ENCODE assay signal across 16 mouse cellular contexts in the genomic region with DNA sequence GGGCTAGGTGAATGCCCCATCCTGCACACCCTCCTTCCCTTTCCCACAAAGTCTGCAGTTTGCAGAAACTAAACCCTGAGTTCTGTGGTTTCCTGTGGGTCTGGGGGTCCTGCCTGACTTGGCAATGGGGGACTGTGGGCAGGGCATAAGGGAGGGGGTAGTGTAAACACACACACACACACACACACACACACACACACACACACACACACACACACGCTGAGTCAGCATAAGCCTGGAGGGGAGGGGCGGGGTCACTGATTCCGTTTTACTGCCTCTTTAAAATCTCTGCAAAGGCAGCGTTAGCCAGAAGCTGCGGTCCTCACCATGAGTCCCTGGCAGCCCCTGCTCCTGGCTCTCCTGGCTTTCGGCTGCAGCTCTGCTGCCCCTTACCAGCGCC. TPM values are rescaled to one million over a fixed set of nuclear protein-coding genes. Genes with fewer than 3 reads are reported as not detected.
A peak's percentile ranks its signal among the peaks of the same experiment; 100 is the strongest.
DNase-seq lines count a peak whose midpoint lies in the region; ATAC-seq and TF ChIP-seq lines count a peak whose summit lies in the region.
"Had no signal": no experiment of that assay in that cellular context is flagged by ENCODE, and none has a peak within 500 bp of the region (broad histone marks: within the 10 kb centered on the region; RNA-seq: fewer than 3 reads in every experiment).

No protein-coding gene starts in this region.

- H3K9ac ChIP-seq in embryonic facial prominence, embryonic 12.5 days, result no peak overlapping the region
- peak overlapping the region; percentile 51; the same call in 1 of the 2 replicates for H3K9ac ChIP-seq in midbrain, embryonic 13.5 days (replicated peaks)
- H3K9ac ChIP-seq in forebrain, embryonic 15.5 days (replicated peaks), result no peak overlapping the region

- H3K4me2 ChIP-seq in embryonic facial prominence, embryonic 12.5 days (replicated peaks), result peak overlapping the region; percentile 30
- no peak overlapping the region for H3K4me2 ChIP-seq in midbrain, embryonic 13.5 days (replicated peaks)
- H3K4me2 ChIP-seq in forebrain, embryonic 15.5 days (replicated peaks), result no peak overlapping the region
- H3K4me2 ChIP-seq: midbrain, embryonic 11.5 days had no signal

- no peaks in the 10 kb centered on the region for H3K36me3 ChIP-seq in embryonic facial prominence, embryonic 12.5 days
- no peaks in the 10 kb centered on the region for H3K36me3 ChIP-seq in embryonic facial prominence, embryonic 10.5 days (replicated peaks)
- no peaks in the 10 kb centered on the region for H3K36me3 ChIP-seq in midbrain, embryonic 13.5 days
- no peaks in the 10 kb centered on the region for H3K36me3 ChIP-seq in midbrain, embryonic 10.5 days
- H3K36me3 ChIP-seq in small intestine, adult 2 months (ENCODE audit: control insufficient read depth, insufficient read depth, low read length), result no peaks in the 10 kb centered on the region
- H3K36me3 ChIP-seq in forebrain, embryonic 15.5 days, result no peaks in the 10 kb centered on the region

- H3K4me3 ChIP-seq in embryonic facial prominence, embryonic 12.5 days, result no peak overlapping the region
- no peak overlapping the region for H3K4me3 ChIP-seq in embryonic facial prominence, embryonic 10.5 days
- no peak overlapping the region for H3K4me3 ChIP-seq in midbrain, embryonic 13.5 days (replicated peaks)
- H3K4me3 ChIP-seq in midbrain, embryonic 10.5 days, result no peak overlapping the region
- H3K4me3 ChIP-seq in small intestine, adult 2 months (ENCODE audit: low read depth, low read length), result peak overlapping the region; percentile 43
- no peak overlapping the region for H3K4me3 ChIP-seq in forebrain, embryonic 15.5 days

- H3K4me1 ChIP-seq in embryonic facial prominence, embryonic 12.5 days, result peaks cover 19% of the 10 kb centered on the region
- peaks cover 34% of the 10 kb centered on the region for H3K4me1 ChIP-seq in embryonic facial prominence, embryonic 10.5 days
- peaks cover 19% of the 10 kb centered on the region for H3K4me1 ChIP-seq in midbrain, embryonic 13.5 days (replicated peaks)
- H3K4me1 ChIP-seq in midbrain, embryonic 10.5 days, result peaks cover 36% of the 10 kb centered on the region
- no peaks in the 10 kb centered on the region; the same call in 1 of the 2 replicates for H3K4me1 ChIP-seq in small intestine, adult 2 months (ENCODE audit: control insufficient read depth, insufficient read depth, insufficient read length, low read length)
- peaks cover 8% of the 10 kb centered on the region for H3K4me1 ChIP-seq in forebrain, embryonic 15.5 days

- no peak for ATAC-seq in embryonic facial prominence, embryonic 12.5 days (ENCODE audit: insufficient number of reproducible peaks, insufficient read depth, low FRiP score, low TSS enrichment)
- 0 out of 2 replicates have a peak, but pooled peaks have one; percentile 18 for ATAC-seq in midbrain, embryonic 13.5 days
- peak; percentile 29 to 39 for ATAC-seq in hematopoietic stem cell, adult 5-6 weeks (replicated peaks in 1 of 2; ENCODE audit: insufficient read depth in 1 of 2, low FRiP score in 2 of 2, low TSS enrichment in 1 of 2, low read depth in 1 of 2, poor library complexity in 2 of 2, severe bottlenecking in 2 of 2)
- no peak for ATAC-seq in forebrain, embryonic 15.5 days (replicated peaks)

- no peak overlapping the region for H3K27ac ChIP-seq in embryonic facial prominence, embryonic 12.5 days
- H3K27ac ChIP-seq in embryonic facial prominence, embryonic 10.5 days (replicated peaks), result no peak overlapping the region
- no peak overlapping the region for H3K27ac ChIP-seq in midbrain, embryonic 13.5 days
- H3K27ac ChIP-seq in midbrain, embryonic 10.5 days (replicated peaks), result no peak overlapping the region
- H3K27ac ChIP-seq in small intestine, adult 2 months (ENCODE audit: insufficient read depth, low read depth, low read length), result no peak overlapping the region
- no peak overlapping the region for H3K27ac ChIP-seq in forebrain, embryonic 15.5 days (replicated peaks)

- TF ChIP-seq POLR2A in small intestine, adult 2 months (IDR thresholded peaks at IDR 0.05; ENCODE audit: low read depth, low read length), result no peak

- no peak for TF ChIP-seq CTCF in small intestine, adult 2 months (IDR thresholded peaks at IDR 0.05; ENCODE audit: extremely low read depth, insufficient read length, insufficient replicate concordance, low read depth, low read length)

- H3K27me3 ChIP-seq in embryonic facial prominence, embryonic 12.5 days, result peaks cover 66% of the 10 kb centered on the region
- peaks cover 79% of the 10 kb centered on the region for H3K27me3 ChIP-seq in embryonic facial prominence, embryonic 10.5 days (replicated peaks; ENCODE audit: low read depth, poor library complexity, severe bottlenecking)
- H3K27me3 ChIP-seq in midbrain, embryonic 13.5 days, result peaks cover 76% of the 10 kb centered on the region
- peaks cover 87% of the 10 kb centered on the region for H3K27me3 ChIP-seq in midbrain, embryonic 10.5 days (ENCODE audit: low read depth, poor library complexity, severe bottlenecking)
- H3K27me3 ChIP-seq in small intestine, adult 2 months (ENCODE audit: control insufficient read depth, insufficient read depth, low read length), result peaks cover 31% of the 10 kb centered on the region
- H3K27me3 ChIP-seq in forebrain, embryonic 15.5 days, result peaks cover 61% of the 10 kb centered on the region

- no peaks in the 10 kb centered on the region for H3K9me3 ChIP-seq in embryonic facial prominence, embryonic 12.5 days
- no peaks in the 10 kb centered on the region for H3K9me3 ChIP-seq in embryonic facial prominence, embryonic 10.5 days
- H3K9me3 ChIP-seq in midbrain, embryonic 13.5 days, result no peaks in the 10 kb centered on the region
- 0 out of 2 replicates have a peak, but pooled peaks cover 3% of the 10 kb centered on the region for H3K9me3 ChIP-seq in midbrain, embryonic 10.5 days (replicated peaks)
- H3K9me3 ChIP-seq in forebrain, embryonic 15.5 days, result no peaks in the 10 kb centered on the region

- WGBS in embryonic facial prominence, embryonic 12.5 days, result 8% methylated on average over 7 of the region's 7 CpGs
- WGBS in embryonic facial prominence, embryonic 10.5 days, result 8% methylated on average over 7 of the region's 7 CpGs
- 8% methylated on average over 6 of the region's 7 CpGs for whole genome bisulfite sequencing in midbrain, embryonic 13.5 days
- 10% methylated on average over 7 of the region's 7 CpGs for WGBS in midbrain, embryonic 10.5 days
- 6% methylated on average over 7 of the region's 7 CpGs for WGBS in small intestine, adult 2 months
- WGBS in forebrain, embryonic 15.5 days, result 5% methylated on average over 7 of the region's 7 CpGs

- no peak for DNase-seq in embryonic facial prominence, embryonic 10.5 days (ENCODE audit: low spot score)
- no peak for DNase-seq in midbrain, embryonic 10.5 days (ENCODE audit: low spot score)
- no peak for DNase-seq in adrenal gland, postnatal 25 days
- DNase-seq: cerebellum, adult 11-12 months; heart, adult 18-20 months; heart, postnatal 36 days; kidney, adult 9 months; layer of hippocampus, adult 9-11 months; right cerebral cortex, postnatal 14 days; thymus, adult 2 months had no signal

RNA-seq across cellular contexts. Expression of a gene that starts 7.3 kb away (rescaled TPM):
- polyA plus RNA-seq in embryonic facial prominence, embryonic 12.5 days (2016; fragmentation: Nextera tagmentation; extraction: Ambion mirVana), result 4.5 and 4.6 TPM in 2 replicates
- 0.28 and 0.77 TPM in 2 replicates for polyA plus RNA-seq in embryonic facial prominence, embryonic 10.5 days (2016; fragmentation: Nextera tagmentation; extraction: Ambion mirVana)
- polyA plus RNA-seq in midbrain, embryonic 13.5 days (2015; fragmentation: Nextera tagmentation; extraction: Ambion mirVana), result 17.2 and 19.5 TPM in 2 replicates
- polyA plus RNA-seq in midbrain, embryonic 10.5 days (2016; fragmentation: Nextera tagmentation; extraction: Ambion mirVana), result 0.39 and 0.97 TPM in 2 replicates
- total RNA-seq in hematopoietic stem cell, adult 5-6 weeks (2017), result 15.3 and 37.5 TPM in 2 replicates
- 11.1 and 12.1 TPM in 2 replicates for polyA plus RNA-seq in small intestine, adult 2 months (2012; rRNA removed)
- polyA plus RNA-seq in forebrain, embryonic 15.5 days (2015; fragmentation: Nextera tagmentation; extraction: Ambion mirVana), result 17.9 and 19.5 TPM in 2 replicates
- 0.33 and 0.43 TPM in 2 replicates for total RNA-seq in adrenal gland, postnatal 25 days (2021)

RNA-seq across cellular contexts. Expression of a gene that starts 12.7 kb away (rescaled TPM):
- polyA plus RNA-seq in embryonic facial prominence, embryonic 12.5 days (2016; fragmentation: Nextera tagmentation; extraction: Ambion mirVana), result 1.9 and 2.0 TPM in 2 replicates
- polyA plus RNA-seq in embryonic facial prominence, embryonic 10.5 days (2016; fragmentation: Nextera tagmentation; extraction: Ambion mirVana), result 1.5 and 1.7 TPM in 2 replicates
- 19.7 and 20.2 TPM in 2 replicates for polyA plus RNA-seq in midbrain, embryonic 13.5 days (2015; fragmentation: Nextera tagmentation; extraction: Ambion mirVana)
- polyA plus RNA-seq in midbrain, embryonic 10.5 days (2016; fragmentation: Nextera tagmentation; extraction: Ambion mirVana), result 0.99 and 2.1 TPM in 2 replicates
- 0.45 and 0.63 TPM in 2 replicates for total RNA-seq in hematopoietic stem cell, adult 5-6 weeks (2017)
- polyA plus RNA-seq in small intestine, adult 2 months (2012; rRNA removed), result 0.57 and 0.60 TPM in 2 replicates
- 16.2 and 17.2 TPM in 2 replicates for polyA plus RNA-seq in forebrain, embryonic 15.5 days (2015; fragmentation: Nextera tagmentation; extraction: Ambion mirVana)
- 7.2 and 10.6 TPM in 2 replicates for total RNA-seq in adrenal gland, postnatal 25 days (2021)

RNA-seq across cellular contexts. Expression of a gene that starts 36.4 kb away (rescaled TPM):
- 16.9 and 17.4 TPM in 2 replicates for polyA plus RNA-seq in embryonic facial prominence, embryonic 12.5 days (2016; fragmentation: Nextera tagmentation; extraction: Ambion mirVana)
- polyA plus RNA-seq in embryonic facial prominence, embryonic 10.5 days (2016; fragmentation: Nextera tagmentation; extraction: Ambion mirVana), result 17.4 and 18.2 TPM in 2 replicates
- 13.5 and 15.1 TPM in 2 replicates for polyA plus RNA-seq in midbrain, embryonic 13.5 days (2015; fragmentation: Nextera tagmentation; extraction: Ambion mirVana)
- 14.1 and 17.1 TPM in 2 replicates for polyA plus RNA-seq in midbrain, embryonic 10.5 days (2016; fragmentation: Nextera tagmentation; extraction: Ambion mirVana)
- 6.6 and 10.5 TPM in 2 replicates for total RNA-seq in hematopoietic stem cell, adult 5-6 weeks (2017)
- 19.1 and 34.1 TPM in 2 replicates for polyA plus RNA-seq in small intestine, adult 2 months (2012; rRNA removed)
- polyA plus RNA-seq in forebrain, embryonic 15.5 days (2015; fragmentation: Nextera tagmentation; extraction: Ambion mirVana), result 15.7 and 16.7 TPM in 2 replicates
- total RNA-seq in adrenal gland, postnatal 25 days (2021), result 21.2 and 23.9 TPM in 2 replicates

Comparison
In these comparisons a context has a peak if more than half of its experiments do, and no peak if none do; other contexts are left out.
1. ATAC-seq: peak in midbrain, embryonic 13.5 days (single experiment) and hematopoietic stem cell, adult 5-6 weeks (2 of 2); none in embryonic facial prominence, embryonic 12.5 days (single experiment) and forebrain, embryonic 15.5 days (single experiment).